Comparison of ENCODE assay signal across 20 mouse cellular contexts in genomic region chr6:43478810-43479209, GRCm38 (mm10).
DNase-seq lines count a peak whose midpoint lies in the region; ATAC-seq and TF ChIP-seq lines count a peak whose summit lies in the region.
"Had no signal": no experiment of that assay in that cellular context is flagged by ENCODE, and none has a peak within 500 bp of the region (broad histone marks: within the 10 kb centered on the region; RNA-seq: fewer than 3 reads in every experiment).

No protein-coding gene starts in this region.

- peak; percentile 63; the same call in 1 of the 2 replicates for ATAC-seq in hindbrain, embryonic 16.5 days
- no peak for ATAC-seq in hindbrain, embryonic 13.5 days (ENCODE audit: low FRiP score)
- ATAC-seq in activated CD4-positive, CD25-positive, alpha-beta regulatory T cell, adult 4 months, result no peak
- ATAC-seq: forebrain, embryonic 15.5 days; Patski had no signal

- no peak overlapping the region for H3K9ac ChIP-seq in hindbrain, embryonic 16.5 days (ENCODE audit: low read depth, low read length)
- H3K9ac ChIP-seq in hindbrain, embryonic 13.5 days, result no peak overlapping the region
- H3K9ac ChIP-seq: forebrain, embryonic 15.5 days; hindbrain, embryonic 15.5 days; liver, embryonic 14.5 days; lung, embryonic 15.5 days; neural tube, embryonic 12.5 days had no signal

- WGBS in hindbrain, embryonic 16.5 days, result 32% methylated on average over 7 of the region's 7 CpGs
- 34% methylated on average over 7 of the region's 7 CpGs for WGBS in hindbrain, embryonic 13.5 days
- 23% methylated on average over 7 of the region's 7 CpGs for WGBS in cerebellum, adult 2 months

- H3K79me2 ChIP-seq in myocyte (ENCODE audit: control insufficient read depth, insufficient read depth), result no peaks in the 10 kb centered on the region

- H3ac ChIP-seq in myocyte (ENCODE audit: control insufficient read depth, insufficient read length), result no peak overlapping the region

- no peak for TF ChIP-seq CTCF in brain, embryonic 14.5 days (IDR thresholded peaks at IDR 0.05; ENCODE audit: borderline replicate concordance, extremely low read depth, insufficient read depth, insufficient read length)
- TF ChIP-seq CTCF in cerebellum, adult 2 months (IDR thresholded peaks at IDR 0.05; ENCODE audit: borderline replicate concordance, insufficient read depth, low read depth, low read length), result no peak

- no peak for TF ChIP-seq POLR2A in brain, embryonic 14.5 days (IDR thresholded peaks at IDR 0.05; ENCODE audit: borderline replicate concordance, extremely low read depth, insufficient read depth, insufficient read length, poor library complexity, severe bottlenecking)
- no peak for TF ChIP-seq POLR2A in cerebellum, adult 2 months (IDR thresholded peaks at IDR 0.05; ENCODE audit: borderline replicate concordance, insufficient read depth, low read length)
- no peak for TF ChIP-seq POLR2A in myocyte (IDR thresholded peaks at IDR 0.05; ENCODE audit: insufficient read length, low read depth)

- DNase-seq in brain, embryonic 14.5 days (ENCODE audit: low read depth), result peak; percentile 19
- peak; percentile 16 to 51 for DNase-seq in cerebellum, adult 2 months
- DNase-seq in urinary bladder, adult 18-20 months (ENCODE audit: low spot score in 2 of 2), result no peak
- DNase-seq in adrenal gland, postnatal 10 days, result no peak
- DNase-seq: adrenal gland, postnatal 36 days; heart, postnatal 10 days; kidney, adult 11 months; right cerebral cortex, postnatal 14 days had no signal

- no peaks in the 10 kb centered on the region for H3K4me1 ChIP-seq in hindbrain, embryonic 16.5 days (ENCODE audit: control insufficient read depth, insufficient read depth, low read depth, low read length)
- no peaks in the 10 kb centered on the region for H3K4me1 ChIP-seq in hindbrain, embryonic 13.5 days (replicated peaks)
- H3K4me1 ChIP-seq in cerebellum, adult 2 months (ENCODE audit: control insufficient read depth, insufficient read depth, low read length), result no peaks in the 10 kb centered on the region; the same call in 1 of the 2 replicates
- H3K4me1 ChIP-seq: forebrain, embryonic 15.5 days; hindbrain, embryonic 15.5 days; lung, embryonic 15.5 days; neural tube, embryonic 12.5 days had no signal

- no peak overlapping the region for H3K4me2 ChIP-seq in hindbrain, embryonic 16.5 days (ENCODE audit: low read length)
- no peak overlapping the region for H3K4me2 ChIP-seq in hindbrain, embryonic 13.5 days
- peak overlapping the region; percentile 20 for H3K4me2 ChIP-seq in myocyte (ENCODE audit: low read depth)
- H3K4me2 ChIP-seq: forebrain, embryonic 15.5 days; hindbrain, embryonic 15.5 days; lung, embryonic 15.5 days; midbrain, embryonic 11.5 days; neural tube, embryonic 12.5 days had no signal

- H3K27ac ChIP-seq in hindbrain, embryonic 16.5 days (ENCODE audit: low read depth, low read length), result no peak overlapping the region
- H3K27ac ChIP-seq in hindbrain, embryonic 13.5 days, result no peak overlapping the region
- H3K27ac ChIP-seq in cerebellum, adult 2 months (ENCODE audit: insufficient read depth, low read length), result no peak overlapping the region
- H3K27ac ChIP-seq: forebrain, embryonic 15.5 days; hindbrain, embryonic 15.5 days; liver, embryonic 14.5 days; lung, embryonic 15.5 days; macrophage; neural tube, embryonic 12.5 days had no signal

- H3K36me3 ChIP-seq in hindbrain, embryonic 16.5 days (ENCODE audit: control insufficient read depth, insufficient read depth, low read length), result no peaks in the 10 kb centered on the region
- H3K36me3 ChIP-seq in hindbrain, embryonic 13.5 days, result no peaks in the 10 kb centered on the region
- H3K36me3 ChIP-seq in myocyte (ENCODE audit: control insufficient read depth, insufficient read depth), result no peaks in the 10 kb centered on the region
- H3K36me3 ChIP-seq: forebrain, embryonic 15.5 days; hindbrain, embryonic 15.5 days; lung, embryonic 15.5 days; neural tube, embryonic 12.5 days had no signal

- H3K4me3 ChIP-seq in hindbrain, embryonic 16.5 days (ENCODE audit: low read length), result no peak overlapping the region
- H3K4me3 ChIP-seq in hindbrain, embryonic 13.5 days, result no peak overlapping the region
- no peak overlapping the region for H3K4me3 ChIP-seq in cerebellum, adult 2 months (replicated peaks; ENCODE audit: insufficient read depth, low read depth, low read length)
- no peak overlapping the region for H3K4me3 ChIP-seq in myocyte
- H3K4me3 ChIP-seq: forebrain, embryonic 15.5 days; hindbrain, embryonic 15.5 days; lung, embryonic 15.5 days; neural tube, embryonic 12.5 days had no signal

- no peaks in the 10 kb centered on the region for H3K9me3 ChIP-seq in hindbrain, embryonic 16.5 days (ENCODE audit: control insufficient read depth, low read length)
- H3K9me3 ChIP-seq in hindbrain, embryonic 13.5 days, result no peaks in the 10 kb centered on the region
- H3K9me3 ChIP-seq: forebrain, embryonic 15.5 days; hindbrain, embryonic 15.5 days; lung, embryonic 15.5 days; neural tube, embryonic 12.5 days had no signal

- no peaks in the 10 kb centered on the region for H3K27me3 ChIP-seq in hindbrain, embryonic 16.5 days (replicated peaks; ENCODE audit: control insufficient read depth, insufficient read depth, low read length)
- no peaks in the 10 kb centered on the region for H3K27me3 ChIP-seq in hindbrain, embryonic 13.5 days
- H3K27me3 ChIP-seq in cerebellum, adult 2 months (ENCODE audit: control insufficient read depth, insufficient read depth, low read length), result no peaks in the 10 kb centered on the region
- H3K27me3 ChIP-seq in myocyte (ENCODE audit: control insufficient read depth, insufficient read depth, insufficient read length), result no peaks in the 10 kb centered on the region
- H3K27me3 ChIP-seq: forebrain, embryonic 15.5 days; hindbrain, embryonic 15.5 days; lung, embryonic 15.5 days; neural tube, embryonic 12.5 days; Patski had no signal

TF ChIP-seq in myocyte, 11 proteins besides CTCF, POLR2A, EP300 and RAD21:
- TF ChIP-seq USF1 (IDR thresholded peaks at IDR 0.05; ENCODE audit: low read depth), result no peak
- TF ChIP-seq CEBPB (IDR thresholded peaks at IDR 0.05; ENCODE audit: insufficient read depth, poor library complexity, severe bottlenecking), result no peak
- TF ChIP-seq REST (IDR thresholded peaks at IDR 0.05; ENCODE audit: insufficient read depth, insufficient read length), result no peak
- TF ChIP-seq MAX (IDR thresholded peaks at IDR 0.05; ENCODE audit: low read depth), result no peak
- TF ChIP-seq MYOG (IDR thresholded peaks at IDR 0.05; ENCODE audit: control insufficient read depth in 1 of 3, insufficient read depth in 1 of 3, insufficient read length in 2 of 3, low read depth in 2 of 3), result no peak
- TF ChIP-seq TCF12 (IDR thresholded peaks at IDR 0.05; ENCODE audit: insufficient read depth, poor library complexity, severe bottlenecking), result no peak
- no peak for TF ChIP-seq TCF3 (IDR thresholded peaks at IDR 0.05; ENCODE audit: insufficient read length, low read depth)
- no peak for TF ChIP-seq POLR2AphosphoS2 (IDR thresholded peaks at IDR 0.05; ENCODE audit: insufficient read length, low read depth)
- no peak for TF ChIP-seq SRF (IDR thresholded peaks at IDR 0.05; ENCODE audit: control insufficient read depth, insufficient read length, low read depth)
- TF ChIP-seq MYOD1 (IDR thresholded peaks at IDR 0.05; ENCODE audit: control insufficient read depth in 1 of 3, insufficient read length in 2 of 3, low read depth in 2 of 3), result no peak
- no peak for TF ChIP-seq E2F4 (IDR thresholded peaks at IDR 0.05; ENCODE audit: insufficient read depth)

Comparison
In these comparisons a context has a peak if more than half of its experiments do, and no peak if none do; other contexts are left out.
1. DNase-seq: peak in brain, embryonic 14.5 days (single experiment) and cerebellum, adult 2 months (2 of 2); none in urinary bladder, adult 18-20 months (0 of 2) and adrenal gland, postnatal 10 days (single experiment).